Mouse (Mus musculus) limb, embryonic 10.5 days (tissue): ENCODE measurements around the gene Map3k3. TPM values are rescaled to one million over a fixed set of nuclear protein-coding genes. Genes with fewer than 3 reads are reported as not detected.

Experiments
- DNase-seq: peaks from one replicate; pipeline ENCODE4 v3.0.0-alpha.2; 2017; ENCODE audit warnings: low spot score
- H3K27ac ChIP-seq: fragments of 300-500 bp; sonication (generic); 2 replicates; pipeline ENCODE4 v1.5.1; 2016; ENCODE audit warnings: mild to moderate bottlenecking
- H3K27me3 ChIP-seq: fragments of 300-500 bp; sonication (generic); 2 replicates; pipeline ENCODE4 v1.6.1; 2016; ENCODE audit warnings: low read depth, mild to moderate bottlenecking; ENCODE audit not compliant: poor library complexity, severe bottlenecking
- H3K36me3 ChIP-seq: fragments of 300-500 bp; sonication (generic); 2 replicates; pipeline ENCODE4 v1.6.1; 2016; ENCODE audit warnings: mild to moderate bottlenecking, moderate library complexity
- H3K4me1 ChIP-seq: fragments of 300-500 bp; sonication (generic); 2 replicates; pipeline ENCODE4 v1.6.1; 2016
- H3K4me3 ChIP-seq: fragments of 300-500 bp; sonication (generic); 2 replicates; pipeline ENCODE4 v1.5.1; 2016; ENCODE audit warnings: mild to moderate bottlenecking, moderate library complexity
- H3K9me3 ChIP-seq: fragments of 300-500 bp; sonication (generic); replicated peaks from 2 replicates; pipeline ENCODE4 v1.6.1; 2016; ENCODE audit warnings: mild to moderate bottlenecking
- WGBS: fragments of 180-500 bp; shearing (Covaris S2); methylation state at CpG from one replicate; pipeline ENCODE4 v1.1.7; 2016; 5-methylcytosine and 5-hydroxymethylcytosine counted together
- polyA plus RNA-seq: library from polyadenylated mRNA; unstranded; fragments of >200 nt; fragmentation: Nextera tagmentation; extraction: Ambion mirVana; gene quantifications from 2 replicates; pipeline ENCODE4 v1.2.1, GENCODE M21; 2016

The Map3k3 gene
- polyA plus RNA-seq, 1 experiment from 2014 or later = 23.3 TPM

DNA sequence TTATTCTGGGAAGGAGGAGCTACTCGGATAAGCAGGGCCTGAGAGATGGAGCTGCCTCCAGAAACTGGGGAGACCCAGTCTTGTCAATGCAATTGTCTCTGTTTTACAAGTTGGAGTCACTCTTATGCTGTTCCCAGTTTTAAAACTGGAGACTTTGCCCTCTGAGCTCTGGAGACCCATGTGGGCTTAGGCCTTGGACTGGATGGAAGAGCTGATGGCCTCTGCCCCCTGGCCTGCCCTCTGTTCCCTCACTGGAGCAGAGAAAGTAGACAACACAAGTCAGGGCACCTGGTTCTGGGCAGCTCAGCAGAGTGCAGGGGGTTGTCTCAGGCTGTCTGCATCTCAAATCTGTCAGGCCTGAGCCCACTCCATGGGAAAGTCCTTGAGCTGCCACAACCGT lies 70.4 kb downstream of the Map3k3 start:
- peaks cover 96% of the 10 kb centered on the region for H3K36me3 ChIP-seq
- no peak for DNase-seq
- WGBS = 82% methylated on average over 2 of the region's 2 CpGs
- no peak overlapping the region for H3K4me3 ChIP-seq
- H3K27me3 ChIP-seq = no peaks in the 10 kb centered on the region
- no peak overlapping the region for H3K27ac ChIP-seq
- H3K4me1 ChIP-seq = peaks cover 36% of the 10 kb centered on the region
- no peaks in the 10 kb centered on the region for H3K9me3 ChIP-seq

- Histone ChIP-seq H3K4me3 (no peak overlapping the region), H3K9me3 (no peaks in the 10 kb centered on the region), H3K27me3 (no peaks in the 10 kb centered on the region), H3K27ac (no peak overlapping the region), H3K4me1 (peaks cover 41% of the 10 kb centered on the region), H3K36me3 (peaks cover 86% of the 10 kb centered on the region)
- 48% methylated on average over 3 of the region's 3 CpGs for WGBS
- DNase-seq = no peak
Measured at GRCm38 (mm10) chr11:106155761-106156160, 71.3 kb downstream of the Map3k3 start.

GRCm38 (mm10) chr11:106156257-106156656 lies 71.8 kb downstream of the Map3k3 start:
- peaks cover 81% of the 10 kb centered on the region for H3K36me3 ChIP-seq
- WGBS = 92% methylated on average over 1 of the region's 1 CpGs
- H3K4me1 ChIP-seq = peaks cover 46% of the 10 kb centered on the region
- no peak overlapping the region for H3K27ac ChIP-seq
- no peak for DNase-seq
- no peak overlapping the region for H3K4me3 ChIP-seq
- no peaks in the 10 kb centered on the region for H3K9me3 ChIP-seq
- H3K27me3 ChIP-seq = no peaks in the 10 kb centered on the region

GRCm38 (mm10) chr11:106157154-106157553 lies 72.7 kb downstream of the Map3k3 start:
- WGBS = 93% methylated on average over 7 of the region's 7 CpGs
- no peak for DNase-seq
- Histone ChIP-seq H3K9me3 (no peaks in the 10 kb centered on the region), H3K4me3 (0 out of 2 replicates have a peak overlapping the region, but pooled peaks have one; percentile 6), H3K4me1 (peaks cover 52% of the 10 kb centered on the region), H3K27ac (no peak overlapping the region), H3K36me3 (peaks cover 74% of the 10 kb centered on the region), H3K27me3 (no peaks in the 10 kb centered on the region)

- H3K27ac ChIP-seq = peak overlapping the region; percentile 100
- no peaks in the 10 kb centered on the region for H3K9me3 ChIP-seq
- H3K27me3 ChIP-seq = no peaks in the 10 kb centered on the region
- 65% methylated on average over 14 of the region's 14 CpGs for WGBS
- no peak for DNase-seq
- peak overlapping the region; percentile 91 for H3K4me3 ChIP-seq
- H3K36me3 ChIP-seq = peaks cover 74% of the 10 kb centered on the region
- peaks cover 54% of the 10 kb centered on the region for H3K4me1 ChIP-seq
Measured at GRCm38 (mm10) chr11:106158081-106158929, 73.9 kb downstream of the Map3k3 start.

DNA sequence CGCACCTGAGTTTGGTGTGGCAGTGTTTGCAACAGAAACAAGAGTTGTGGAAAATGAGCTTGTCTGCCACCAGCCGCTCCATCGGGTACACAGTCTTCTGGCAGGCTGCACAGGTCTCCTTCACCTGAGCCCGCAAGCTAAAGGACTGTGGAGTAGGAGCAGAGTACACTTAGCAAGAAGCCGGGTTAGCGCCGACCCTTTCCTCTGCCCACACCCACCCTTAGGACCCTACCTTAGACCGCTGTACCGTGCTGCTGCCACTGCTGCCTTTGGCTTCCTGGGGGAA lies 74.5 kb downstream of the Map3k3 start:
- no peaks in the 10 kb centered on the region for H3K9me3 ChIP-seq
- peak overlapping the region; percentile 100 for H3K27ac ChIP-seq
- DNase-seq = no peak
- H3K4me3 ChIP-seq = peak overlapping the region; percentile 91
- 45% methylated on average over 9 of the region's 9 CpGs for WGBS
- peaks cover 74% of the 10 kb centered on the region for H3K36me3 ChIP-seq
- H3K27me3 ChIP-seq = no peaks in the 10 kb centered on the region
- peaks cover 54% of the 10 kb centered on the region for H3K4me1 ChIP-seq

DNA sequence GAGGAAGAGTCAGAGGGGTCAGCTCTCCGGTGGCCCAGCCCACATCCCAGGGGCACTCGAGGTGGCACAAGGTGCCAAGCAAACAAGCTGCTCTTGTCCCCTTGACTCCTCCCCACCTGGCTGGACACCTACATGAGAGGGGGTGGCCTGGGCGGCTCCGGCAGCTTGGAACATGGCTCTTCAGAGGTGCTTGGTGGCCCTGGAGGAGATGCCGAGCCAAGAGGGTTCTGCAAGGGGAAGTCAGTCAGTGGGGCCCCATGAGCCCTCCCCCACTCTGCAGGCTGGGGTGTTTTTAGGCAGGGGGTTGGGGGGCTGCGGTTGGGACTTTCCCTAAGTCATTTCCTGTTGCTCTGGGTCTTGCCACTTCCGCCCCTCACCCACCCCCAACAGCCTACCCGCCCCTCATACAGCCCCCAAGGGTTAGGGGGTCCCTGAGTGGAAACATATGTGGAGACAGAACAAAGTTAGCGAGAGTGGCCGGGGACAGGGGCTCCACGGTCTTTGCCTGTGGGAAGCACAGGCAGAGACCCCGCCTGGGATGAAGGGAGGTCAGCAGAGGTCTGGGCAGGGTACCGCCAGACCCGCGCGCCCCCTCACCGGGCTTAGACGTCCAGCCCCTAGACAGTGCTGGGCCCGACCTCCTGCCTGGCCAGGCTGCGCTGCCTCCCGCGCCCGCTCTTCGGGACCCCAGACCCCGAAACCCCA lies 75.0 kb downstream of the Map3k3 start:
- Histone ChIP-seq H3K27ac (peak overlapping the region; percentile 100), H3K4me1 (peaks cover 54% of the 10 kb centered on the region), H3K4me3 (peak overlapping the region; percentile 91), H3K36me3 (peaks cover 74% of the 10 kb centered on the region), H3K27me3 (no peaks in the 10 kb centered on the region), H3K9me3 (no peaks in the 10 kb centered on the region)
- WGBS = under 1% methylated on average over 25 of the region's 25 CpGs
- DNase-seq = peak; percentile 82

GRCm38 (mm10) chr11:106159921-106160840 lies 75.8 kb downstream of the Map3k3 start:
- peak overlapping the region; percentile 91 for H3K4me3 ChIP-seq
- WGBS = 2% methylated on average over 105 of the region's 106 CpGs
- H3K9me3 ChIP-seq = no peaks in the 10 kb centered on the region
- peak; percentile 89 for DNase-seq
- H3K27ac ChIP-seq = peak overlapping the region; percentile 100
- H3K4me1 ChIP-seq = peaks cover 54% of the 10 kb centered on the region
- H3K36me3 ChIP-seq = peaks cover 74% of the 10 kb centered on the region
- H3K27me3 ChIP-seq = no peaks in the 10 kb centered on the region

- DNase-seq = no peak
- H3K9me3 ChIP-seq = no peaks in the 10 kb centered on the region
- H3K36me3 ChIP-seq = peaks cover 72% of the 10 kb centered on the region
- 32% methylated on average over 22 of the region's 22 CpGs for WGBS
- H3K27ac ChIP-seq = peak within 1 kb of the TSS; percentile 100
- peak within 1 kb of the TSS; percentile 91 for H3K4me3 ChIP-seq
- H3K27me3 ChIP-seq = no peaks in the 10 kb centered on the region
- H3K4me1 ChIP-seq = peaks cover 50% of the 10 kb centered on the region
Measured at GRCm38 (mm10) chr11:106160841-106161721, 76.7 kb downstream of the Map3k3 start, which contains the start of the genes Gm10840 and Limd2. Gm10840 (plus strand) TSS chr11:106160850. Limd2 (minus strand) TSS chr11:106160860.

GRCm38 (mm10) chr11:106162237-106162636 lies 77.8 kb downstream of the Map3k3 start:
- H3K4me3 ChIP-seq = no peak overlapping the region
- 98% methylated on average over 2 of the region's 2 CpGs for WGBS
- peaks cover 72% of the 10 kb centered on the region for H3K36me3 ChIP-seq

GRCm38 (mm10) chr11:106163546-106163945 lies 79.1 kb downstream of the Map3k3 start:
- Histone ChIP-seq H3K27ac (no peak overlapping the region), H3K36me3 (peaks cover 71% of the 10 kb centered on the region), H3K27me3 (no peaks in the 10 kb centered on the region), H3K9me3 (no peaks in the 10 kb centered on the region), H3K4me1 (peaks cover 26% of the 10 kb centered on the region), H3K4me3 (no peak overlapping the region)
- 86% methylated on average over 4 of the region's 4 CpGs for WGBS
- DNase-seq = no peak

More at GRCm38 (mm10) chr11:106162237-106162636, 77.8 kb downstream of the Map3k3 start:
- Histone ChIP-seq H3K4me1 (peaks cover 39% of the 10 kb centered on the region), H3K27me3 (no peaks in the 10 kb centered on the region), H3K27ac (peak overlapping the region; percentile 100; the same call in 1 of the 2 replicates), H3K9me3 (no peaks in the 10 kb centered on the region)
- DNase-seq = no peak
